Mouse (Mus musculus): ENCODE data around the gene Gjb1.

Gene Gjb1

DNA sequence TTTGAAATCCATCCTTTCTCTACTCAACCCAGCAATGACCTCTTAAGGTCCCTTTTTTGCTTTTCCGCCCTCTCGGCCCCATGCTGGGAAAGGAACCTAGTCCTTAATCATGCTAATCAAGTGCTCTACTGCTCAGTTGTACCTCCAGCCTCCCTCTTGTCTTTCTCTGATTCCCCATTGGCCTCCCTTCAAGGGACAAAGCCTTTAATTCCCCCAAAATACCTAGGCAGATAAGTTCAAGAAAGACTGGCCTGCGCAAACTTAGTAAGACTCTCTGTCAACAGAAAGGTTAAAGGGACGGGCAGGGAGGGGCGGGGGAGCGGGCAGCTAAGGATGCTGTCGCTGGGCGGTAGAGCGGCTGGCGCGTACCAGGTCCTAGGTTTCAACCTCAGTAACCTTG lies 20.3 kb downstream of the Gjb1 start:
- DNase-seq (ENCODE audit: low spot score), result no peak

DNA sequence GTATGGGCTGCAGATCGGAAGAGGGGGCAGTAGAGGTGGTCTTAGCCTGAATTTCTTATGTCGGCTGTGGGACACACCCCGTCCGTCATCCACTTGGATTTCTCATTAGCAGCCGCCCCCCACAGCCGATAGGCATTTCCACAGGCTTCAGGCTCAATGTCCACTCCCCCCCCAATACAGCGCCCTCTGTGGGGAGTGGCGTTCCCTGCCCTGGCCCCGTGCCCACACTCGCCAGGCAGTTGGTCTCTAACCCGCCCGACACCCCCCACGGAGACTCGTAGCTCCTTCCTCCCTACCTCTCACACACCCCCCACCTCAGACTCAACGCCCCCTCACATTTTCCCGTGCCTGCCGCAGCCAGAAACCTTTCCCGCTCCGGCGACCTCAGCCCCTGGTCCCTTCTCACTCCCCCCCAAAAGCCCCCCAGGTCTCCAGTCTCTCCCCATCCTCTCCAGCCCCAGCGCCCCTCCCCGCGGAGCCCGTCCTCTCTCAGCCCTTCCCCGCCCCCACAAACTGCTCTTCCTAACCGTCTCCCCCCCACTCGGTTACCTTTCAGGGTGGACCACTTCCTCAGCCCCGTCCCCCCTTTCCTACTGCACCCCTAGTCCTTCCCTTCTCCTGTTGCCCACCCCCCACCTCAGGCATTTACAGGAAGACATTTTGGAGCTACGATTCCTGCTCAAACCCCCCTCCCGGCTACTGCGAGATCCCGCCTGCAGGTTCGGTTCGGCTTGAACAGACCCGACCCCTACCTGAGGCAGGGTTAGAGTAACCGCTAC lies 43.0 kb downstream of the Gjb1 start:
- peak; percentile 32 for DNase-seq (ENCODE audit: low spot score)

DNA sequence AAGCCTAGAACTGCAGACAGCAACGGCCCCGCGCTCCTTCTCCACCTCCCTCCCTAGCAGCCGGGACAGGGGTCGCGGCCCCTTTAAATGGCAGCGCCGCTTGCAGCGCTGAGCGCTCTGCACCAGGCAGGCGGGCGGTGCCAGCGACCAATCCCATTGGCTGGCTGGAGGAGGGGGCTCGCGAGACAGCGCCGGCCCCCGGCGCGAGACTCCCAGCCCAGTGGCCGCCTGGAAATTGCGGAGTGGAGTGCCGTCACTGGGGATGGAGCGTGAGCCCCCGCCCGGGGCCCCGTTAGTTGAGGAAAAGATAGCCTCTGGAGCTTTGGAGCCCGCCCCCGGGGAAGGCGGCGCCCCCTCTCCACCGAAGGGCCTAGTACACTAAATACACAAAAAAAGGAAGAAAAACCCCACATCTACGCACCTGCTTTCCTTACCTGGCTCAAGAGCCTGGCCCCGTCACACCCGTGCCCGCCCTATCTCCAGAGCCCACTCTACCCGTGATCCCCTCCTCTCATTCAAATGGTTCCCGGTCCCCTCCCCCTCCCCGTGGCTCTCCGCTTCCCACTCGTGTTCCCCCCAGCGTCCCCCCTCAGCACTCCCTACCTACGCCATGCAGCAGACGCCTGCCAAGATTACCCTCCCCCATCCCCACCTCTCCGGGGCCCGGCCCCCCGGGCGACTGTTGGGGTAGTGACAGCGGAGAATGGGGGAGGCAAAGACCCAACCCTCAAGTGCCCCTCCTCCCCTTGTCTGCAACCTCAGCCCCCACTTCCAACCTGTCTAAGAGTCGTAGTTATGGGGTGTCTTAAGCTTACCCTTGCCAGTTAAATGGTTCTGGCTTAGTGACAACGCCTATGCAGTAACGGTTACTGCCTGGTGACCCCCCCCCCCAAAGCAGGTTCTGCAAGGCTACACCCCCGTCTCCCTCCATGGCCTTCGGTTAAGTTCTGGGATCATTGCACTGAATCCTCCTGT lies 43.8 kb downstream of the Gjb1 start:
- DNase-seq (ENCODE audit: low spot score), result peak; percentile 86

DNA sequence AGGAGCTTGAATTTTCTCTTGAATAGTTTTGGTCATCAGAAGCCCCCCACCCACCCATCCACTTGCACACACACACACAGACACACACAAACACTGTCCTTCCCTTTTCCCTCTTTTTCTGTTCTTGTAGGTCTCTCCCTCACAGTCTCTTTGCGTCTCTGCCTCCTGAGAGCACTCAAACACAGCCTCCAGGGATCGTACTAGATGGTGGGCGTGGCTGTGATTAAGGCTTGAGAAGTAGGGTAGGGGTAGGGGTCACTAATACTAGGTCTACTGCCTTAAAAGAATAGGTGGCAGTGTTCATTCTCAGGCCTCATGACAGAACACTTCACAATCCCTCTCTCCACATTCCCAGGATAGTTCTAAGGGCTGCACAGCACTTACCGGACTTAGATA lies 44.5 kb downstream of the Gjb1 start, which contains the start of gene Zmym3:
TSS of gene Zmym3 (minus strand) at position 150 of the 396 bp plus-strand sequence.
- no peak for DNase-seq (ENCODE audit: low spot score)

DNA sequence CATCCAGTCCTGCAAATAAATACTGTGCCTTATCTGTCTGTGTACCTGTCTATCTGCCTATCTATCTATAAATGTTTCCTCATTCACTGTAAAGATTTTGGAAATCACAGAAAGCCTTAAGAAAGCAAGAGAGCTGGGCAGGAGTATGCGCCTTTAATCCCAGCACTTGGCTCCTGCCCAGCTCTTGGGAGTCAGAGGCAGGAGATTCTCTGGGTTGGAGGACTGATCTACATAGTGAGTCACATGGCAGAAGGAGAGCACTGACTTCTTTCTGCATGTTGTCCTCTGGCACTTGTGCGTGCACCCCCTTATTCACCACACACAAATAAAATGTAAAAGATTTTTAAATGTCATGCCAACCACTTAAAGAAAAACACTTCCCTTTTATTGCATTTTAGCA lies 47.3 kb downstream of the Gjb1 start:
- no peak for DNase-seq (ENCODE audit: low spot score)

DNA sequence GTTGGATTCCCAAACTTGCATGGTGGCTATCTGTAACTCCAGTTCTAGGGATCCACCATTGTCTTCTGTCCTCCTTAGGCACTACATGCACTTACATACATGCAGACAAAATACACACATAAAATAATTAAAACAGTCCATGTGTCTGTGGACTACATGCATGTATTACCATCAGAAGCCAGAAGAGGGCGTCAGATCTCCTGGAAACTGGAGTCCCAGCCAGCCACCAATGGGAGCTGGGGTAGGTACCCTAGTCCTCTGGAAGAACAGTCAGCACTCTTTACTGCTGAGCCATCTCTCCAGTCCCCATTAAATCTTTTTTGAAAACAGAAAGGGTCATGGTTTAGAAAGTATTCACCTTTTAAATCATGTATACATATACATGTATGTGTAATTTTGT lies 51.6 kb downstream of the Gjb1 start:
- peak; percentile 20 for DNase-seq (ENCODE audit: low spot score)

DNA sequence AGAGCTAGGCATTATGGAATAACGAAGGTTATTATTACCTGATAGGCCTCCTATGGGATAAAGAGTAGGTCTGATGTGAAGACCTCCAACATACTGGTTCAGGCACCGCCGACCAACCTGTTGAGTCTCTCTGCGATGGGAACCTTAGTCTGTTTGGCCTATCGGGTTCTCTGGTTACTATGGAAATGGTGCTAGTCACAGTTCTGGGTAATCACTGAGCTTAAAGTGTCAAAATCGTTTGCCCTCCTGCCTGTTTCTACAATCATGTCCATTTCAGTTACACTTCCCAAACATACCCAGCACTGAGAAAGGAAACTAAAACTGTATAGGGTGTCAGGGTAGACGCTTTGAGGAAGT lies 52.6 kb downstream of the Gjb1 start:
- no peak for DNase-seq (ENCODE audit: low spot score)

DNA sequence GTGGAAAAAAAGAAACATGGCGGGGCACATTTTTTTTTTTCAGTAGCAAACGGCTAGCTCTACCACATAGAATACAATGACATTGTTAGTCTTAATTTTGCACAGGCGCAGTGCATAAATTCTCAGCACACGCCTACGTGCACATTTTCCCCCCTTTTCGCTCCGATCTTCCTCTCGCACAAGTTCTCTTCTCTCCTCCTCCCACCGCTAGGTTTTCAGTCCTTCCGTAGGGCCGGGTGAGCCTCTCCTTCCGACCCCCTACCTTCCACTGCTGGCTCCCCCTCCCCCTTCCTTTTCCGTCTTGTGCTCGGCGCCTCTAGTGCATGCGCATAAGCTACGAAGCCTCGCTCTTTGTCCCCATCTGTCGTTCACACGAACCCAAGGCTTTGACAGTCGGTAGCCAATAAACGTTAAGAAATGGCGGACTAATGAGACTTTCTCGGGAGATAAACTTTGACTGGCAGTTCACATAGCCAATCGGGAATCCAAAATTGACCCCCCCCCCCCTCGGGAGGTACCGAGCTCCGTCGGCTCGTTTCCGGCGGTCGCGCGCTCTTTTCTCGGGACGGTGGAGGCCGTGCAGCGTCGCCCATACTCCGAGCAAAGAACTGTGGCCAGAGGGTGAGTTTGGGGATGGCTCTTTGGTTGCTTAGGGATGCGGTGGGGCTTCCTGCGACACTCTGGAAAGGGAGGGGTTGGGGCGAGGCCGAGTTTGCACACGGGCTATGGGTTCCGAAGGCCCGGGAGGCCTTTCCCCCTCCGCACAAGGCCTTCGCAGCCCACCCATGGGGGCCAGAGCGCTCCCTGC lies 53.2 kb downstream of the Gjb1 start, which contains the start of gene Nono:
TSS of gene Nono (plus strand) at position 177 of the 808 bp plus-strand sequence.
- peak; percentile 80 for DNase-seq (ENCODE audit: low spot score)

DNA sequence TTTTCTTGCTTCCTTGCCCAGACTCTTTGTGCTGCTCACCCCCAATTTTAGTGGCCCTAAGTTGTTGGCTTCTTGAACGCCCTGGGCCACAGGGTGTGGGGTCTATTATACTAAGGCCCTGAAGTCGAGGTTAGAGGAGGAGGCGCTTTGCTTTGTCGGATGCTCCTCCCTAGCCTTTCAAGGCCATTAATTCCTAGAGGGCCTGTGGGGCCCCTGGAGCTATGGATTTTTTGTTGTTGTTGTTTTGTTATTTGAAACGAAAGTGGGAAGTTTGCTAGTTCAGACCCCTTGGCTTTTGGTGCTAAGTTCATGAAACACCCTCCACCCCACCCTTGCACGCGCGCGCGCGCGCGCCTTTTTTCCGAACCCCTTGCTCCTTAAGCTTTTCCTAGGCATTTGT lies 53.8 kb downstream of the Gjb1 start:
- peak; percentile 7 for DNase-seq (ENCODE audit: low spot score)

All from urinary bladder, postnatal 14 days (tissue).